ENCODE assay signal across 13 mouse cellular contexts in genomic region chr11:116518482-116518881, GRCm38 (mm10). TPM values are rescaled to one million over a fixed set of nuclear protein-coding genes. Genes with fewer than 3 reads are reported as not detected.
DNase-seq lines count a peak whose midpoint lies in the region; ATAC-seq and TF ChIP-seq lines count a peak whose summit lies in the region.
"Had no signal": no experiment of that assay in that cellular context is flagged by ENCODE, and none has a peak within 500 bp of the region (broad histone marks: within the 10 kb centered on the region; RNA-seq: fewer than 3 reads in every experiment).

No protein-coding gene starts in this region.

- H3K9me3 ChIP-seq in heart, embryonic 10.5 days, result no peaks in the 10 kb centered on the region
- no peaks in the 10 kb centered on the region for H3K9me3 ChIP-seq in lung, embryonic 14.5 days (ENCODE audit: low read depth, low read length)
- H3K9me3 ChIP-seq: limb, embryonic 12.5 days had no signal

- 54% methylated on average over 8 of the region's 8 CpGs for WGBS in heart, embryonic 10.5 days
- 33% methylated on average over 8 of the region's 8 CpGs for WGBS in lung, embryonic 14.5 days
- WGBS in thymus, adult 2 months, result 69% methylated on average over 8 of the region's 8 CpGs

- intact Hi-C loops in left cerebral cortex, postnatal 4 days (cut with DNase I), result no loop called here

- H3K4me1 ChIP-seq in heart, embryonic 10.5 days, result peaks cover 38% of the 10 kb centered on the region
- peaks cover 6% of the 10 kb centered on the region; the same call in 1 of the 2 replicates for H3K4me1 ChIP-seq in lung, embryonic 14.5 days (ENCODE audit: insufficient read depth)
- no peaks in the 10 kb centered on the region for H3K4me1 ChIP-seq in thymus, adult 2 months (replicated peaks; ENCODE audit: control insufficient read depth, insufficient read depth, low read length)

- H3K4me3 ChIP-seq in heart, embryonic 10.5 days, result no peak overlapping the region
- H3K4me3 ChIP-seq in lung, embryonic 14.5 days (ENCODE audit: low read depth, low read length), result no peak overlapping the region
- H3K4me3 ChIP-seq in thymus, adult 2 months (ENCODE audit: control insufficient read depth, insufficient read depth, low read length), result no peak overlapping the region
- H3K4me3 ChIP-seq: limb, embryonic 12.5 days had no signal

- peak; percentile 63 for DNase-seq in adrenal gland, postnatal 14 days
- no peak for DNase-seq in adrenal gland, adult 18-20 months (ENCODE audit: low spot score in 2 of 2)
- peak; percentile 38 for DNase-seq in 416B (ENCODE audit: low read depth)
- DNase-seq in heart, embryonic 10.5 days (ENCODE audit: low spot score), result no peak
- peak; percentile 89 for DNase-seq in lung, embryonic 14.5 days
- DNase-seq in left cerebral cortex, postnatal 4 days, result no peak
- DNase-seq in layer of hippocampus, postnatal 10 days (ENCODE audit: low spot score in 2 of 2), result no peak
- DNase-seq in thymus, adult 2 months, result no peak
- DNase-seq: midbrain, embryonic 14.5 days; thymus, postnatal 25 days had no signal

- H3K4me2 ChIP-seq in lung, embryonic 14.5 days, result no peak overlapping the region
- H3K4me2 ChIP-seq: limb, embryonic 12.5 days had no signal

- H3K9ac ChIP-seq in lung, embryonic 14.5 days, result no peak overlapping the region
- H3K9ac ChIP-seq: limb, embryonic 12.5 days had no signal

- H3K27me3 ChIP-seq in heart, embryonic 10.5 days (ENCODE audit: insufficient read depth, poor library complexity, severe bottlenecking), result peaks cover 25% of the 10 kb centered on the region
- H3K27me3 ChIP-seq in lung, embryonic 14.5 days (ENCODE audit: insufficient read depth, low read length), result no peaks in the 10 kb centered on the region
- no peaks in the 10 kb centered on the region for H3K27me3 ChIP-seq in thymus, adult 2 months (ENCODE audit: control insufficient read depth, insufficient read depth, low read length)

- TF ChIP-seq POLR2A in thymus, adult 2 months (IDR thresholded peaks at IDR 0.05; ENCODE audit: control insufficient read depth, extremely low read depth, insufficient read depth, low read length, poor library complexity), result no peak

- ATAC-seq in lung, embryonic 14.5 days (ENCODE audit: insufficient read depth), result peak; percentile 68

- TF ChIP-seq CTCF in lung, embryonic 14.5 days (IDR thresholded peaks at IDR 0.05; ENCODE audit: low read depth), result no peak
- TF ChIP-seq CTCF in thymus, adult 2 months (IDR thresholded peaks at IDR 0.05; ENCODE audit: borderline replicate concordance, control insufficient read depth, extremely low read depth, insufficient read depth, low read length, poor library complexity), result no peak

- no peaks in the 10 kb centered on the region for H3K36me3 ChIP-seq in heart, embryonic 10.5 days
- no peaks in the 10 kb centered on the region for H3K36me3 ChIP-seq in lung, embryonic 14.5 days (ENCODE audit: insufficient read depth)
- H3K36me3 ChIP-seq in thymus, adult 2 months (ENCODE audit: control insufficient read depth, insufficient read depth, low read length), result no peaks in the 10 kb centered on the region
- H3K36me3 ChIP-seq: limb, embryonic 12.5 days had no signal

- peak overlapping the region; percentile 69; the same call in 1 of the 2 replicates for H3K27ac ChIP-seq in heart, embryonic 10.5 days
- peak overlapping the region; percentile 60; the same call in 1 of the 2 replicates for H3K27ac ChIP-seq in lung, embryonic 14.5 days (ENCODE audit: low read depth)
- H3K27ac ChIP-seq in thymus, adult 2 months (ENCODE audit: control insufficient read depth, insufficient read depth, low read length), result no peak overlapping the region
- H3K27ac ChIP-seq: limb, embryonic 12.5 days had no signal

RNA-seq across cellular contexts. Expression of gene Sphk1, which starts 12.2 kb away (rescaled TPM):
- 2.3 and 3.5 TPM in 2 replicates for total RNA-seq in adrenal gland, postnatal 14 days (2021)
- 1 to 10 TPM; 1.9 to 2.5 TPM for total RNA-seq in adrenal gland, adult 18-20 months (2021)
- polyA plus RNA-seq in heart, embryonic 10.5 days (2016; fragmentation: Nextera tagmentation; extraction: Ambion mirVana), result 2.3 and 2.7 TPM in 2 replicates
- 4.0 and 5.5 TPM in 2 replicates for polyA plus RNA-seq in lung, embryonic 14.5 days (2014; fragmentation: Nextera tagmentation; extraction: Ambion mirVana)
- 1 to 10 TPM; 4.8 to 6.7 TPM for total RNA-seq in left cerebral cortex, postnatal 4 days (2021)
- total RNA-seq in layer of hippocampus, postnatal 10 days (2021), result 1 to 10 TPM; 1.7 to 2.1 TPM
- 12.9 and 15.7 TPM in 2 replicates for polyA plus RNA-seq in thymus, adult 2 months (2012; rRNA removed)

RNA-seq across cellular contexts. Expression of gene Prpsap1, which starts 24.5 kb away (rescaled TPM):
- 81.1 and 81.8 TPM in 2 replicates for total RNA-seq in adrenal gland, postnatal 14 days (2021)
- total RNA-seq in adrenal gland, adult 18-20 months (2021), result 100 to 1,000 TPM in 1 of 2 experiments, 10 to 100 TPM in 1; 67.7 to 102 TPM
- 120 and 142 TPM in 2 replicates for polyA plus RNA-seq in heart, embryonic 10.5 days (2016; fragmentation: Nextera tagmentation; extraction: Ambion mirVana)
- 191 and 206 TPM in 2 replicates for polyA plus RNA-seq in lung, embryonic 14.5 days (2014; fragmentation: Nextera tagmentation; extraction: Ambion mirVana)
- 100 to 1,000 TPM; 107 TPM for total RNA-seq in left cerebral cortex, postnatal 4 days (2021)
- total RNA-seq in layer of hippocampus, postnatal 10 days (2021), result 10 to 100 TPM; 89.8 to 90.7 TPM
- 86.0 and 132 TPM in 2 replicates for polyA plus RNA-seq in thymus, adult 2 months (2012; rRNA removed)

RNA-seq across cellular contexts. Expression of gene Qrich2, which starts 52.4 kb away (rescaled TPM):
- not detected in 2 replicates for total RNA-seq in adrenal gland, postnatal 14 days (2021)
- not detected for total RNA-seq in adrenal gland, adult 18-20 months (2021)
- 0.30 TPM in 1 of 2 replicates, not detected in the other for polyA plus RNA-seq in heart, embryonic 10.5 days (2016; fragmentation: Nextera tagmentation; extraction: Ambion mirVana)
- 0.45 TPM in 1 of 2 replicates, not detected in the other for polyA plus RNA-seq in lung, embryonic 14.5 days (2014; fragmentation: Nextera tagmentation; extraction: Ambion mirVana)
- under 1 TPM in 1 of 2 experiments, not detected in 1; 0.08 TPM for total RNA-seq in left cerebral cortex, postnatal 4 days (2021)
- under 1 TPM in 1 of 2 experiments, not detected in 1; 0.18 TPM for total RNA-seq in layer of hippocampus, postnatal 10 days (2021)
- polyA plus RNA-seq in thymus, adult 2 months (2012; rRNA removed), result 0.19 and 0.24 TPM in 2 replicates
- total RNA-seq: common myeloid progenitor, adult 5-6 weeks had no signal
- polyA plus RNA-seq: heart, embryonic 14.5 days; midbrain, embryonic 14.5 days had no signal

Comparison
In these comparisons a context has a peak if more than half of its experiments do, and no peak if none do; other contexts are left out.
1. DNase-seq: peak in adrenal gland, postnatal 14 days (single experiment), 416B (single experiment) and lung, embryonic 14.5 days (single experiment); none in adrenal gland, adult 18-20 months (0 of 2), heart, embryonic 10.5 days (single experiment), left cerebral cortex, postnatal 4 days (single experiment), layer of hippocampus, postnatal 10 days (0 of 2) and thymus, adult 2 months (single experiment).